Mouse (Mus musculus): ENCODE results near the gene Plekhb1. TPM values are rescaled to one million over a fixed set of nuclear protein-coding genes. Genes with fewer than 3 reads are reported as not detected.

The Plekhb1 gene
- polyA plus RNA-seq, 1 experiment = 197 TPM

GRCm38 (mm10) chr7:100593349-100593748 is 68.9 kb downstream of the Plekhb1 start:
- Histone ChIP-seq H3K4me1 (ENCODE audit: control insufficient read depth, insufficient read depth, low read length) (no peaks in the 10 kb centered on the region; the same call in 1 of the 2 replicates), H3K4me3 (replicated peaks; ENCODE audit: extremely low read depth, low read depth, low read length) (no peak overlapping the region)
- no peak for DNase-seq
- TF ChIP-seq POLR2A (IDR thresholded peaks at IDR 0.05; ENCODE audit: borderline replicate concordance, extremely low read depth, low read depth, low read length) (no peak), CTCF (IDR thresholded peaks at IDR 0.05; ENCODE audit: insufficient read depth, low read length) (no peak)

Other genes starting within 250 kb of the Plekhb1 start
- 5.0 and 7.8 TPM in 2 replicates for gene Ucp3, start 189.4 kb downstream of the Plekhb1 start, polyA plus RNA-seq (2012; rRNA removed)
- 467 and 695 TPM in 2 replicates for gene Ucp2, start 169.1 kb downstream of the Plekhb1 start, polyA plus RNA-seq (2012; rRNA removed)
- 8.3 and 15.2 TPM in 2 replicates for gene Dnajb13, start 147.5 kb downstream of the Plekhb1 start, polyA plus RNA-seq (2012; rRNA removed)
- gene Coa4, start 125.3 kb downstream of the Plekhb1 start, polyA plus RNA-seq (2012; rRNA removed) = 8.5 and 9.0 TPM in 2 replicates
- 30.3 and 42.9 TPM in 2 replicates for gene Rab6a, start 55.0 kb downstream of the Plekhb1 start, polyA plus RNA-seq (2012; rRNA removed)
- 5.9 and 10.4 TPM in 2 replicates for gene Mrpl48, start 54.1 kb downstream of the Plekhb1 start, polyA plus RNA-seq (2012; rRNA removed)
- 84.8 and 96.6 TPM in 2 replicates for gene Fam168a, start 44.2 kb upstream of the Plekhb1 start, polyA plus RNA-seq (2012; rRNA removed)
- gene Relt, start 201.0 kb upstream of the Plekhb1 start, polyA plus RNA-seq (2012; rRNA removed) = 13.1 and 20.0 TPM in 2 replicates

Data from lung, adult 2 months (tissue).